Mouse (Mus musculus) CH12.LX (cell line): Measurements from ENCODE around the gene Cacnb3. TPM values are rescaled to one million over a fixed set of nuclear protein-coding genes. Genes with fewer than 3 reads are reported as not detected.

Experiments
- DNase-seq: peaks from one replicate; pipeline ENCODE4 v3.0.0-alpha.2; 2013; ENCODE audit errors: extremely low read depth
- H3K27ac ChIP-seq: 2 replicates; pipeline ENCODE4 v1.5.1; 2012; ENCODE audit warnings: low read depth, mild to moderate bottlenecking, control low read depth, moderate library complexity; ENCODE audit not compliant: insufficient read depth
- H3K27me3 ChIP-seq: replicated peaks from 2 replicates; pipeline ENCODE3; 2012; ENCODE audit warnings: inconsistent platforms
- H3K36me3 ChIP-seq, 2 experiments: replicated peaks in 1 of 2; 2 replicates each; pipeline versions ENCODE3 to v1.6.1; 2012; ENCODE audit warnings: inconsistent platforms in 1 of 2, low read length in 1 of 2, mild to moderate bottlenecking in 1 of 2, mixed read lengths in 1 of 2, moderate library complexity in 1 of 2; ENCODE audit not compliant: control insufficient read depth in 1 of 2, insufficient read depth in 1 of 2
- H3K4me1 ChIP-seq, 2 experiments: 2 replicates each; pipeline ENCODE4 v1.6.1; 2012; ENCODE audit warnings: inconsistent platforms in 1 of 2, moderate library complexity in 1 of 2; ENCODE audit not compliant: insufficient read depth in 2 of 2, control insufficient read depth in 1 of 2
- H3K4me2 ChIP-seq: 2 replicates; pipeline ENCODE4 v1.6.1; 2012; ENCODE audit warnings: low read depth, mild to moderate bottlenecking, control low read depth; ENCODE audit not compliant: poor library complexity, insufficient read depth, severe bottlenecking
- H3K4me3 ChIP-seq, 3 experiments: fragments of 150-350 bp in 1 of 3; sonication (generic) in 1 of 3; replicated peaks in 1 of 3; 2 replicates each; pipeline versions ENCODE3 to v1.5.1; 2011 to 2012; ENCODE audit warnings: low read depth in 2 of 3, low read length in 2 of 3, mild to moderate bottlenecking in 2 of 3, moderate library complexity in 2 of 3, control low read depth in 1 of 3, improper control_type of control experiment in 1 of 3, inconsistent platforms in 1 of 3, mixed read lengths in 1 of 3; ENCODE audit not compliant: poor library complexity in 1 of 3
- H3K79me2 ChIP-seq: replicated peaks from 2 replicates; pipeline ENCODE4 v1.6.1; 2012; ENCODE audit warnings: mild to moderate bottlenecking, moderate library complexity; ENCODE audit not compliant: control insufficient read depth, poor library complexity, insufficient read depth, severe bottlenecking; ENCODE audit errors: extremely low read depth
- H3K9ac ChIP-seq: 2 replicates; pipeline ENCODE4 v1.6.1; 2012; ENCODE audit warnings: low read depth, mild to moderate bottlenecking, control low read depth, moderate library complexity; ENCODE audit not compliant: insufficient read depth
- H3K9me3 ChIP-seq: replicated peaks from 2 replicates; pipeline ENCODE3; 2012; ENCODE audit warnings: low read length, inconsistent platforms, mixed read lengths
- CHD2 ChIP-seq: IDR thresholded peaks from 2 replicates; pipeline ENCODE4 v1.6.1; 2011; ENCODE audit warnings: low read length, improper control_type of control experiment
- CTCF ChIP-seq, 2 experiments: IDR thresholded peaks in 1 of 2; conservative IDR thresholded peaks in 1 of 2; 2 replicates each; pipeline ENCODE4 v1.5.1; 2011 to 2012; ENCODE audit warnings: low read depth in 2 of 2, low read length in 2 of 2, improper control_type of control experiment in 1 of 2, inconsistent platforms in 1 of 2, mild to moderate bottlenecking in 1 of 2, moderate library complexity in 1 of 2
- ELF1 ChIP-seq: IDR thresholded peaks from 2 replicates; pipeline ENCODE4 v1.6.1; 2014; ENCODE audit warnings: low read depth, mild to moderate bottlenecking, inconsistent platforms, low read length, improper control_type of control experiment
- HCFC1 ChIP-seq: IDR thresholded peaks from 2 replicates; pipeline ENCODE4 v1.6.1; 2012; ENCODE audit warnings: low read depth, mild to moderate bottlenecking, inconsistent platforms, low read length, improper control_type of control experiment
- IRF4 ChIP-seq: IDR thresholded peaks from 2 replicates; pipeline ENCODE4 v1.6.1; 2014; ENCODE audit warnings: low read depth, mild to moderate bottlenecking, inconsistent platforms, low read length, improper control_type of control experiment
- JUND ChIP-seq: conservative IDR thresholded peaks from 2 replicates; pipeline ENCODE4 v1.6.1; 2011; ENCODE audit warnings: low read depth, low read length, improper control_type of control experiment
- KAT2A ChIP-seq: IDR thresholded peaks from 2 replicates; pipeline ENCODE4 v1.6.1; 2012; ENCODE audit warnings: low read length, improper control_type of control experiment, inconsistent platforms; ENCODE audit not compliant: insufficient replicate concordance
- MYC ChIP-seq: IDR thresholded peaks from 2 replicates; pipeline ENCODE4 v1.6.1; 2011; ENCODE audit warnings: low read depth, mild to moderate bottlenecking, improper control_type of control experiment, low read length
- NELFE ChIP-seq: IDR thresholded peaks from 2 replicates; pipeline ENCODE4 v1.6.1; 2011; ENCODE audit warnings: low read depth, low read length, improper control_type of control experiment
- POLR2AphosphoS2 ChIP-seq: IDR thresholded peaks from 2 replicates; pipeline ENCODE4 v1.6.1; 2011; ENCODE audit warnings: low read depth, low read length, improper control_type of control experiment
- RAD21 ChIP-seq: IDR thresholded peaks from 2 replicates; pipeline ENCODE4 v1.6.1; 2011; ENCODE audit warnings: low read depth, mild to moderate bottlenecking, low read length, improper control_type of control experiment, moderate library complexity
- RCOR1 ChIP-seq: conservative IDR thresholded peaks from 2 replicates; pipeline ENCODE4 v1.6.1; 2012; ENCODE audit warnings: low read depth, mild to moderate bottlenecking, inconsistent platforms, low read length, improper control_type of control experiment
- TCF12 ChIP-seq: IDR thresholded peaks from 2 replicates; pipeline ENCODE4 v1.6.1; 2014; ENCODE audit warnings: low read depth, mild to moderate bottlenecking, inconsistent platforms, low read length, improper control_type of control experiment
- dilution Hi-C: fragments of 300-500 bp; cut with MboI; formaldehyde crosslinking; loops from 2 replicates; pipeline ENCODE4 v1.14.3; 2020; ENCODE audit warnings: low sequenced_read_pairs; ENCODE audit not compliant: extremely low pct_unique_long_range_greater_than_20kb, extremely low pct_ligation_motif_present
- in situ Hi-C: fragments of 300-500 bp; cut with MboI; formaldehyde crosslinking; loops from 3 replicates; pipeline ENCODE4 v1.14.3; 2019; ENCODE audit warnings: low sequenced_read_pairs, low pct_ligation_motif_present, low pct_unique_long_range_greater_than_20kb, mixed read lengths
- polyA plus RNA-seq: library from polyadenylated mRNA; unstranded; fragments of >175 nt; gene quantifications from 2 replicates; pipeline ENCODE4 v1.2.1, GENCODE M21; 2012; ENCODE audit warnings: low read depth; ENCODE audit not compliant: insufficient read length
- total RNA-seq, 2 experiments: library from RNA; depleted of rRNA; stranded (reverse); fragments of 300-350 nt in 1 of 2; fragments of >200 nt in 1 of 2; gene quantifications; 2 replicates each; pipeline ENCODE4 v1.2.3; 2012 to 2014

The Cacnb3 gene
- total and polyA plus RNA-seq, 3 experiments: 2.5 to 7.0 (median 4.3) TPM

- no peaks in the 10 kb centered on the region for H3K36me3 ChIP-seq
- peaks cover 2% of the 10 kb centered on the region for H3K9me3 ChIP-seq
- TF ChIP-seq IRF4 (no peak), TCF12 (no peak), HCFC1 (no peak), RAD21 (no peak), KAT2A (no peak), MYC (no peak), JUND (no peak), RCOR1 (no peak)
- no peak overlapping the region for H3K9ac ChIP-seq
- dilution Hi-C loops: no loop called here
- in situ Hi-C loops: no loop called here
- H3K4me3 ChIP-seq: no peak overlapping the region
- no peak overlapping the region for H3K4me2 ChIP-seq
- DNase-seq: no peak
- peaks cover 8 to 28% of the 10 kb centered on the region in 2 experiments for H3K4me1 ChIP-seq
- no peak overlapping the region for H3K27ac ChIP-seq
- peaks cover 20% of the 10 kb centered on the region for H3K27me3 ChIP-seq
- H3K79me2 ChIP-seq: no peaks in the 10 kb centered on the region
Measured at GRCm38 (mm10) chr15:98683746-98684145, 53.1 kb downstream of the Cacnb3 start.

- no peak for DNase-seq
- dilution Hi-C loops: no loop called here
Measured at GRCm38 (mm10) chr15:98685926-98686325, 55.3 kb downstream of the Cacnb3 start.

GRCm38 (mm10) chr15:98689682-98690081 lies 59.0 kb downstream of the Cacnb3 start:
- no peak for TF ChIP-seq NELFE

More at GRCm38 (mm10) chr15:98685926-98686325, 55.3 kb downstream of the Cacnb3 start:
- in situ Hi-C loops: no loop called here
- Histone ChIP-seq H3K79me2 (no peaks in the 10 kb centered on the region), H3K27me3 (peaks cover 36% of the 10 kb centered on the region), H3K4me2 (no peak overlapping the region), H3K4me3 (no peak overlapping the region), H3K9me3 (peaks cover 2% of the 10 kb centered on the region), H3K4me1 (peaks cover 8 to 28% of the 10 kb centered on the region in 2 experiments)
- TF ChIP-seq POLR2AphosphoS2 (no peak), ELF1 (no peak), CTCF (conservative IDR thresholded peaks at IDR 0.05 in 1 of 2, IDR thresholded peaks at IDR 0.05 in 1 of 2; ENCODE audit: low read depth in 2 of 2, low read length in 2 of 2) (peak; percentile 25 to 33; a peak in 3 of 4 replicates), RAD21 (peak; percentile 0; the same call in 1 of the 2 replicates), CHD2 (no peak)
- TF ChIP-seq, all 38 proteins: peak for 2
- no peak overlapping the region for H3K9ac ChIP-seq
- H3K27ac ChIP-seq: no peak overlapping the region
- no peaks in the 10 kb centered on the region for H3K36me3 ChIP-seq

More at GRCm38 (mm10) chr15:98689682-98690081, 59.0 kb downstream of the Cacnb3 start:
- DNase-seq: no peak
- Histone ChIP-seq H3K4me1 (peaks cover 0 to 7% of the 10 kb centered on the region in 2 experiments; a peak in 2 of 4 replicates), H3K27me3 (peaks cover 52% of the 10 kb centered on the region), H3K4me3 (no peak overlapping the region), H3K27ac (no peak overlapping the region), H3K4me2 (no peak overlapping the region), H3K36me3 (no peaks in the 10 kb centered on the region), H3K79me2 (no peaks in the 10 kb centered on the region), H3K9ac (no peak overlapping the region), H3K9me3 (peaks cover 2% of the 10 kb centered on the region)
- in situ Hi-C loops: no loop called here
- dilution Hi-C loops: no loop called here
